Mouse (Mus musculus) R1 (cell line): ENCODE measurements around the gene Flrt3.

Source experiments
- DNase-seq: peaks from one replicate; pipeline ENCODE4 v3.0.0-alpha.2; 2018; ENCODE audit warnings: low read depth, low spot score

Flrt3 gene

GRCm38 (mm10) chr2:140653481-140653880 is 17.8 kb downstream of the Flrt3 start:
- DNase-seq, result no peak

- no peak for DNase-seq
Observed at GRCm38 (mm10) chr2:140621730-140622337, 49.4 kb downstream of the Flrt3 start.

- no peak for DNase-seq
Observed at GRCm38 (mm10) chr2:140615451-140615850, 55.8 kb downstream of the Flrt3 start.
